Mouse (Mus musculus) MEL (cell line): ENCODE data around the gene Large2.

Experiments used
- CTCF ChIP-seq, 3 experiments: IDR thresholded peaks in 2 of 3; conservative IDR thresholded peaks in 1 of 3; 2 replicates each; pipeline ENCODE4 v1.5.1; 2011 to 2012; ENCODE audit warnings: low read length in 3 of 3, low read depth in 2 of 3, mild to moderate bottlenecking in 2 of 3, improper control_type of control experiment in 1 of 3, inconsistent platforms in 1 of 3, mixed read lengths in 1 of 3, moderate library complexity in 1 of 3; ENCODE audit not compliant: control insufficient read depth in 1 of 3, insufficient read depth in 1 of 3, poor library complexity in 1 of 3, severe bottlenecking in 1 of 3
- ELF1 ChIP-seq: IDR thresholded peaks from 2 replicates; pipeline ENCODE4 v1.6.1; 2014; ENCODE audit warnings: low read depth, mild to moderate bottlenecking, inconsistent platforms, low read length, improper control_type of control experiment, moderate library complexity
- EP300 ChIP-seq, 2 experiments: IDR thresholded peaks; 2 replicates each; pipeline ENCODE4 v1.6.1; 2011; ENCODE audit warnings: improper control_type of control experiment in 2 of 2, low read length in 2 of 2, low read depth in 1 of 2, mild to moderate bottlenecking in 1 of 2
- ETS1 ChIP-seq: IDR thresholded peaks from 2 replicates; pipeline ENCODE4 v1.6.1; 2012; ENCODE audit warnings: low read depth, mild to moderate bottlenecking, inconsistent platforms, low read length, improper control_type of control experiment, moderate library complexity
- GABPA ChIP-seq: IDR thresholded peaks from 2 replicates; pipeline ENCODE4 v1.6.1; 2012; ENCODE audit warnings: low read depth, mild to moderate bottlenecking, inconsistent platforms, low read length, improper control_type of control experiment, moderate library complexity
- MAFK ChIP-seq: IDR thresholded peaks from 2 replicates; pipeline ENCODE4 v1.6.1; 2011; ENCODE audit warnings: low read depth, mild to moderate bottlenecking, low read length, improper control_type of control experiment, borderline replicate concordance
- MYC ChIP-seq: IDR thresholded peaks from 2 replicates; pipeline ENCODE4 v1.6.1; 2011; ENCODE audit warnings: low read depth, mild to moderate bottlenecking, low read length, improper control_type of control experiment, moderate library complexity
- NELFE ChIP-seq: IDR thresholded peaks from 2 replicates; pipeline ENCODE4 v1.6.1; 2011; ENCODE audit warnings: low read depth, low read length, improper control_type of control experiment
- POLR2A ChIP-seq, 2 experiments: IDR thresholded peaks; 2 replicates each; pipeline ENCODE4 v1.6.1; 2011 to 2012; ENCODE audit warnings: low read length in 2 of 2, mild to moderate bottlenecking in 2 of 2, control low read depth in 1 of 2, improper control_type of control experiment in 1 of 2, low read depth in 1 of 2, moderate library complexity in 1 of 2; ENCODE audit not compliant: control insufficient read depth in 1 of 2, insufficient read depth in 1 of 2, poor library complexity in 1 of 2
- POLR2AphosphoS2 ChIP-seq: IDR thresholded peaks from 2 replicates; pipeline ENCODE4 v1.6.1; 2011; ENCODE audit warnings: low read length, improper control_type of control experiment
- TCF12 ChIP-seq: IDR thresholded peaks from 2 replicates; pipeline ENCODE4 v1.6.1; 2014; ENCODE audit warnings: low read depth, mild to moderate bottlenecking, inconsistent platforms, low read length, improper control_type of control experiment, moderate library complexity
- ZNF384 ChIP-seq: IDR thresholded peaks from 2 replicates; pipeline ENCODE4 v1.6.1; 2012; ENCODE audit warnings: low read depth, mild to moderate bottlenecking, inconsistent platforms, low read length, improper control_type of control experiment

GRCm38 (mm10) chr2:92367383-92368029 is 7.2 kb downstream of the Large2 start:
- TF ChIP-seq CTCF (IDR thresholded peaks at IDR 0.05 in 2 of 3, conservative IDR thresholded peaks at IDR 0.05 in 1 of 3; ENCODE audit: control insufficient read depth in 1 of 3, insufficient read depth in 1 of 3, low read depth in 2 of 3, low read length in 3 of 3, poor library complexity in 1 of 3, severe bottlenecking in 1 of 3) (no peak), MYC (no peak), TCF12 (no peak), GABPA (no peak), ZNF384 (no peak), POLR2AphosphoS2 (no peak), ETS1 (no peak), MAFK (no peak), POLR2A (IDR thresholded peaks at IDR 0.05; ENCODE audit: control insufficient read depth in 1 of 2, insufficient read depth in 1 of 2, low read depth in 1 of 2, low read length in 2 of 2, poor library complexity in 1 of 2) (no peak), ELF1 (no peak), NELFE (no peak), EP300 (IDR thresholded peaks at IDR 0.05; ENCODE audit: low read depth in 1 of 2, low read length in 2 of 2) (no peak)
